Mouse (Mus musculus) liver, adult 2 months (tissue): ENCODE data around the gene Cacng4. TPM values are rescaled to one million over a fixed set of nuclear protein-coding genes. Genes with fewer than 3 reads are reported as not detected.
A peak's percentile ranks its signal among the peaks of the same experiment; 100 is the strongest.

Experiments used
- DNase-seq: peaks from one replicate; pipeline ENCODE4 v3.0.0-alpha.2; 2011; ENCODE audit warnings: low read depth, low spot score; ENCODE audit errors: extremely low read depth
- H3K27ac ChIP-seq: fragments of 200-500 bp; replicated peaks from 2 replicates; pipeline ENCODE4 v1.5.1; 2012; ENCODE audit warnings: low read depth, mild to moderate bottlenecking, control low read depth, inconsistent platforms, low read length; ENCODE audit not compliant: insufficient read depth
- H3K27me3 ChIP-seq: fragments of 200-500 bp; 2 replicates; pipeline ENCODE4 v1.6.1; 2012; ENCODE audit warnings: mild to moderate bottlenecking, moderate library complexity, low read length, inconsistent platforms; ENCODE audit not compliant: control insufficient read depth, insufficient read depth
- H3K36me3 ChIP-seq: fragments of 200-500 bp; 2 replicates; pipeline ENCODE4 v1.6.1; 2012; ENCODE audit warnings: low read length, inconsistent platforms; ENCODE audit not compliant: control insufficient read depth, insufficient read depth
- H3K4me1 ChIP-seq: fragments of 200-500 bp; 2 replicates; pipeline ENCODE4 v1.6.1; 2011; ENCODE audit warnings: low read length; ENCODE audit not compliant: control insufficient read depth, insufficient read depth
- H3K4me3 ChIP-seq: fragments of 200-500 bp; 2 replicates; pipeline ENCODE4 v1.5.1; 2011; ENCODE audit warnings: low read depth, mild to moderate bottlenecking, control low read depth, low read length, moderate library complexity; ENCODE audit not compliant: insufficient read depth
- H3K79me2 ChIP-seq: fragments of 200-500 bp; 2 replicates; pipeline ENCODE4 v1.6.1; 2012; ENCODE audit warnings: inconsistent platforms, mild to moderate bottlenecking, low read length, moderate library complexity; ENCODE audit not compliant: control insufficient read depth, insufficient read depth
- H3K9ac ChIP-seq: fragments of 200-500 bp; 2 replicates; pipeline ENCODE4 v1.6.1; 2012; ENCODE audit warnings: low read depth, mild to moderate bottlenecking, control low read depth, inconsistent platforms, low read length
- CTCF ChIP-seq: fragments of 200-500 bp; IDR thresholded peaks from 2 replicates; pipeline ENCODE4 v1.5.1; 2011; ENCODE audit warnings: low read depth, low read length, control low read depth
- POLR2A ChIP-seq: fragments of 200-500 bp; IDR thresholded peaks from 2 replicates; pipeline ENCODE4 v1.6.1; 2011; ENCODE audit warnings: low read length, control low read depth; ENCODE audit not compliant: insufficient read depth; ENCODE audit errors: extremely low read depth
- WGBS: fragments of 180-500 bp; shearing (Covaris S2); methylation state at CpG from one replicate; pipeline ENCODE4 v1.1.7; 2018; 5-methylcytosine and 5-hydroxymethylcytosine counted together
- polyA plus RNA-seq: library from polyadenylated mRNA; depleted of rRNA; stranded (reverse); fragments of >200 nt; gene quantifications from 2 replicates; pipeline ENCODE4 v1.2.3, GENCODE M21; 2012
- total RNA-seq: library from RNA; depleted of rRNA; stranded (reverse); fragments of >200 nt; gene quantifications from 2 replicates; pipeline ENCODE4 v1.2.3, GENCODE M21; 2014

Cacng4 gene
- total and polyA plus RNA-seq, 2 experiments = not detected

DNA sequence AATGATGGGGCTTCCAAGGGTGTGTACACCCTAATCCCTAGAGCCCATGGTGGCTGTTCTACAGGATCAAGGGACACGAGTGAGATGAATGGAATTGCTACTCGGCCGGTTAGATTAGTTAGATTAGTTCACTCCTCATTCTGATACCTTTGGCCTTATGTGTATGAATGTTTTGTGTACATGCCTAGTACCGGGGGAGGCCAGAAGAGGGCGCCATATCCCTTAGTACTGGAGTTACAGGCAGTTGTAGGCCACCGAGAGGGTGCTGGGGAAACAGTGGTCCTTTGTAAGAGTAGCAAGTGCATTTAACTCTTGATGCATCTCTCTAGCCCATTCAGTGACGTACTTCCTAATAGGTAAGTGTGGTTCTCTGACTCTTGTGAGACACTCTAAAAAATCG is 14.2 kb upstream of the Cacng4 start:
- Histone ChIP-seq H3K4me3 (no peak overlapping the region), H3K79me2 (no peaks in the 10 kb centered on the region), H3K4me1 (no peaks in the 10 kb centered on the region), H3K27ac (no peak overlapping the region), H3K27me3 (no peaks in the 10 kb centered on the region), H3K36me3 (no peaks in the 10 kb centered on the region), H3K9ac (no peak overlapping the region)
- peak; percentile 2 for DNase-seq
- 73% methylated on average over 8 of the region's 8 CpGs for WGBS
- no peak for TF ChIP-seq POLR2A
- peak; percentile 46 for TF ChIP-seq CTCF

DNA sequence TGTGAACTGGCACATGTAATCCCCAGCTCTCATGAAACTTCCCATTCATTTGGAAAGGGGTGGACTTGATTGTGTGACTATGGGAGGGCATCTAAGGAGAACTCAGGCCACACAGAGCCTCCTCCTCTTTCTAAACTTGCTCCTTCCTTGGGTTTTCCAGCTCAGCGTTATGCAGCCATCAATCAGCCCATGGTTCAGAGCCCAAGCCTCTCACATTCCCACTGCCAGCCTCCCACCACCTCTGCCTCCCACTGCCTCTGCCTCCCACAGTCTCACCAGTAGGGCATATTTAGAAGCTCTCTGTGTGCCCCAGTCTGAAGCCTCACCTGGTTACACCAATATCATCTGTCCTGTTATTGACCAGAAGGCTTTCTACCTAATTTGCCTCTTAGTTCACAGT is 11.7 kb upstream of the Cacng4 start:
- Histone ChIP-seq H3K36me3 (no peaks in the 10 kb centered on the region), H3K9ac (no peak overlapping the region), H3K4me3 (no peak overlapping the region), H3K27me3 (no peaks in the 10 kb centered on the region), H3K27ac (no peak overlapping the region), H3K4me1 (no peaks in the 10 kb centered on the region), H3K79me2 (no peaks in the 10 kb centered on the region)
- whole genome bisulfite sequencing = 85% methylated on average over 1 of the region's 1 CpGs
- TF ChIP-seq CTCF (no peak), POLR2A (no peak)
- DNase-seq = no peak

DNA sequence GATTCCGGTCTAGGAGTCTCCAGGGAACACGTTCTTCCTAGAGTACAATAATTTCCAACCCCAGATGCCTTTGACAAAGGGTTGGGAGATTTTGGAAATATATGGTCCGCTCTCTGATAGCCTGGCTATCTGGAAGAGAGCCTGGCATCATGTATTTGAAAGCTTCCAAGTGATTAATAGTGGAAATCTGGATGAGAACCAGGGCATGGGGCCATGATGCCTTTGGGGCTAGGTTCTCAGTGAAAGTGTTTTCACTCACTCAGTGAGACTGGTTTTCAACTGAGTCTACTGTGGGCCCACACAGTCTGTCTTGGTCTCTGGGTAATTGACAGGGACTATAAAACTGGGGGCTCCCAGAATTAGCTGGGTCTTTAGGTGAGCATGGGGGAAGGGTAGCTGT is 7.6 kb upstream of the Cacng4 start:
- Histone ChIP-seq H3K4me1 (no peaks in the 10 kb centered on the region), H3K79me2 (no peaks in the 10 kb centered on the region), H3K36me3 (no peaks in the 10 kb centered on the region), H3K27me3 (no peaks in the 10 kb centered on the region), H3K4me3 (no peak overlapping the region), H3K9ac (no peak overlapping the region), H3K27ac (no peak overlapping the region)
- WGBS = 82% methylated on average over 3 of the region's 3 CpGs
- TF ChIP-seq POLR2A (no peak), CTCF (no peak)
- no peak for DNase-seq

DNA sequence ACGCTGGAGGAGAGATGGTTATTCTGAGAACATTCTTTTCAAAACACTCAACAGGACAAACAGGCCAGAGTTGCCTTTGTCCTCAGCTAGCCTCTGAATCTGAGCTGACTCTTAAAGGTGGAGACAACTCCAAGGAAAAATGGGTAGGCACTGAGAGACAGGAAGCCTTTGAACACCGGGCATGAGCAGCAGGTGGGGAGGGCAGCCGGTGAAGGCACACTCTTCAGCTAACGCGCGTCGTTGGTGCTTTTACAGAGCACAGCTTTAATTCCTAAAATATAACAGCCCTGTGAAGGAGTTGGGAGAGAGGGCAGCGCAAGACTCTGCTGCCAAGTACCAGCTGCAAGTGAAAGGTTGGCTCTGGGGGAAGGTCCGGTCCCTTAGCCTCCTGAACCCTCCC is 5.0 kb upstream of the Cacng4 start:
- Histone ChIP-seq H3K79me2 (no peaks in the 10 kb centered on the region), H3K27ac (no peak overlapping the region), H3K27me3 (peaks cover under 1% of the 10 kb centered on the region), H3K9ac (no peak overlapping the region), H3K4me1 (no peaks in the 10 kb centered on the region), H3K36me3 (no peaks in the 10 kb centered on the region), H3K4me3 (no peak overlapping the region)
- TF ChIP-seq POLR2A (no peak), CTCF (no peak)
- no peak for DNase-seq
- 32% methylated on average over 9 of the region's 9 CpGs for WGBS

DNA sequence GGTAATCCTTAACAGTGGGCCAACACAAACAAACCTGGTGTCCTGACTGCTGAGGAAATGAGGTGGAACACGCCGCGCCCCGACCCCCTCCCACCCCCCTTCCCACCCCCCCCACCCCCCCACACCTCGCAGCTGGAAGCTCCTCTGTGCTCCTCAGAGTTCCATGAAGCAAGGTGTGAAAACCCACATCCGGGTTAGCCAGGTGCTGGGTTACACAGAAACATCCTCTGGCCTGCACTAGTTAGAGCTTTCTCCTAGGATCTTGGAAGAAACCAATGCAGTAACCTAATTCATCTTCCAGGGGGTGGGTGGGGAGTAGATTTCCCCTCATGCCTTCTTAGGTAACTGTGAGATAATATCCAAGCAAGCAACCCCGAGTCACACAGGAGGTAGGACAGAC is 2.0 kb upstream of the Cacng4 start:
- Histone ChIP-seq H3K27me3 (peaks cover 16% of the 10 kb centered on the region), H3K79me2 (no peaks in the 10 kb centered on the region), H3K4me3 (no peak overlapping the region), H3K27ac (no peak overlapping the region), H3K4me1 (no peaks in the 10 kb centered on the region), H3K9ac (no peak overlapping the region), H3K36me3 (no peaks in the 10 kb centered on the region)
- DNase-seq = no peak
- 14% methylated on average over 7 of the region's 7 CpGs for WGBS
- TF ChIP-seq POLR2A (no peak), CTCF (no peak)

DNA sequence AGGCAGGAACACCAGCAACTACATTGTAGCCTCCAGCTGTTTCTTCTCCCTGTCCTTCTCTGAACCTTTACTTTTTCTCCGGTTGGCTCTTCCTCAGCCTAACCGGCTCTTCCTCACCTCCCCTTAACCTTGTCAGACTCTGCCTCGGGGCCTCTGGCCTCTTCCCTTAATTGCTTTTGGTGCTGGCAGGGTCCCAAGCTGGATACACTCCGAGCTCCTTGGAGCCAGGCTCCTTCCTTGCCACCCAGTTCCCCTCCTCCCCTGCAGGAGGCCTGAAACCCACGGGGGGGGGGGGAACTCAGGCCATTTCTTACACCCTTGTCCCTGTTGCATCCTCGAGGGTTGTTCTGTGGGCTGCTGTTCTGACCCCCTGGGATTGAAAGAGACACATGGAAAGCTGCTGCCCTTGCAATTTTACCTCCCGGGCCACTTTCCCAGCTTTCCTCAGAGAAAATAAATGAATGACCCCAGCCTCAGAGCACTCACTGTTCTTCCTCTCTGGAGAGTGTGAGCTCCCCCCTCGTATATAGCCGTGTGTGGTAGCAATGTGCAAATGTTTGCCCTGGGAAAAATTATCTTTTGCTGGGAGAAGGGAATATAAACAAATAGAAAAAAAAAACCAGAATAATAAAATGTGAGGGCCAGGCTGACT is 1.2 kb upstream of the Cacng4 start:
- Histone ChIP-seq H3K27ac (no peak overlapping the region), H3K27me3 (peaks cover 18% of the 10 kb centered on the region), H3K4me3 (no peak overlapping the region), H3K79me2 (no peaks in the 10 kb centered on the region), H3K9ac (no peak overlapping the region), H3K36me3 (no peaks in the 10 kb centered on the region), H3K4me1 (no peaks in the 10 kb centered on the region)
- DNase-seq = no peak
- TF ChIP-seq CTCF (no peak), POLR2A (no peak)
- 11% methylated on average over 9 of the region's 9 CpGs for WGBS
